Mouse (Mus musculus): ENCODE measurements around the gene Vmn1r139.
"Not testable (repeated sequence)": the region's sequence is repeated elsewhere in the genome, so short reads cannot be mapped to it uniquely, and the experiment has no call there.

Gene Vmn1r139

DNA sequence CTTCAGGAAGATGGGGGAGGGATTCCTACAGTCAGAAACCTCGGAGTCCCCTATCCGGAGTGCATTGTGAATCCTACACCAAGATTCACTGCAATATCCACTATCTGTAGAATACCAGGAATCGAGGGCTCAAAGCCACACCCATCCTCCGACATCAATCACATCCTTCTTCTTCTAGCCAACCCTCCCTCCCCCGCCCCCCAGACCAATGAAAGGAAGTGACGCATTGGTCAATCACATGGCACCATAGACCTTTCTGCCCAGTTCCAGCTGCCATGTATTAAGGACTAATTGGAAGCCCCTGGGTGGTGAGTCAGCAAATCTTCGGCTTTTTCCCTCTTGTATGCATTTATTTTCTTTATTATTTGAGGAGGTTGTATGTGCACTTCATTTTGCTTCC lies at the start of gene Vmn1r139:
Gene Vmn1r139, plus strand, starts transcription at position 301 of the 400 bp plus-strand sequence.
- not testable (repeated sequence) for DNase-seq

DNA sequence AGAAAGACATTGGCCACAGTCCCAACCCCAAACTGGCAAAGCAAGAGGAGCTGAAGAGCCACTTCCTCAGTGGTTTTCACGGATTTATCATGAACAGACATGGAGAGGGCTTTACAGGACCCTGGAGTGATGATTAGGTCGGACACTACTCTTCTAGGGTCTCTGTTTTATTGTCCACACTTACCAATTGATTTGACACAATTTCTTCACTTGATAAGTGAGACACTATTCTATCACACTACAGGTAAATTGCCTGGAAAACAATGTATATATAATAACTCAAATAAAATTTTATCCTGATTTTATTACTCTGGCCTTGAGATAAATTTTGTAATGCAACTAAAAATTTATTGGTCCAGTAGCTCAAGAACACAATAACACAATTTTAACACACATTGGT lies 40.1 kb upstream of the Vmn1r139 start, which contains the start of gene Vmn1r138:
Gene Vmn1r138, minus strand, starts transcription at position 101 of the 400 bp plus-strand sequence.
- DNase-seq, result not testable (repeated sequence)

DNA sequence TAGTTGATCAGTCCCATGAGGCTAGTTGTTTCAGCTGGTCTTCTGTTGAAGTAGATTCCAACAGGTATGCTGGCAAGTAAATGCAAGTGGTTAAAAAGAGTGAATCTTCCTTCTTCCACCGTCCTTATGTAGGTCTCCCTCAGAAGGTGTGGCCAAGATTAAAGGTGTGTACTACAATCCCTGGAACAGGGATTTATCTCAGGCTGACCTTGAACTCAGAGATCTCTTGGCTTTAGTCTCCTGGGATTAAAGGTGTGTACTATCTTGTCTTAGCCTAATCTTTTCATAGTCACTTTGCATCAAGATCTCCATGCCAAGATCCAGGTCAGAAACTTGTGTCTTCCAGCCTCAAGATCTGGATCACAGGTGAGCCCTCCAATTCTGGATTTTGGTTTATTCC lies 12.7 kb upstream of the Vmn1r139 start, which contains the start of gene Gm6176:
Gene Gm6176, minus strand, starts transcription at position 101 of the 400 bp plus-strand sequence.
- not testable (repeated sequence) for DNase-seq

DNA sequence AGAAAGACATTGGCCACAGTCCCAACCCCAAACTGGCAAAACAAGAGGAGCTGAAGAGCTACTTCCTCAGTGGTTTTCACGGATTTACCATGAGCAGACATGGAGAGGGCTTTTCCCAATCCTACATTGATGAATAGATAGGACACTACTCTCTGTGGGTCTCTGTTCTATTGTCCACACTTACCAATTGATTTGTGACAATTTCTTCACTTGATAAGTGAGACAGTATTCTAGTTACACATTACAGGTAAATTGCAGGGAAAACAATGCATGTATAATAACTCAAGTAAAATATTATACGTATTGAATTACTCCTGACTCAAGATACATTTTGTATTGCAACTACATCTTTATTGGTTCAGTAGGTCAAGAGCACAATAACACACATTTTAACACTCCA lies 49.3 kb downstream of the Vmn1r139 start, which contains the start of gene Gm16451:
Gene Gm16451, minus strand, starts transcription at position 101 of the 400 bp plus-strand sequence.
- not testable (repeated sequence) for DNase-seq

DNA sequence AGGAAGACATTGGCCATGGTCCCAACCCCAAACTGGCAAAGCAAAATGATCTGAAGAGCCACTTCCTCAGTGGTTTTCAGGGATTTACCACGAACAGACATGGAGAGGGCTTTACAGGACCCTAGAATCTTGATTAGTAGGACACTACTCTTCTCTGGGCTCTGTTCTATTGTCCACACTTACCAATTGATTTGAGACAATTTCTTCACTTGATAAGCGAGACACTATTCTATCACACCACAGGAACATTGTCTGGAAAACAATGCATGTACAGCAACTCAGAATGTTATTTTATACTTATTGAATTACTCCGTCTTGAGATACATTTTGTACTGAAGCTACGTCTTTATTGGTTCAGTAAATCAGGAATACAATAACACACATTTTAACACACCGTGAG lies 65.8 kb downstream of the Vmn1r139 start, which contains the start of gene Gm10666:
Gene Gm10666, minus strand, starts transcription at position 101 of the 400 bp plus-strand sequence.
- DNase-seq, result not testable (repeated sequence)
